Mouse (Mus musculus) c-Kit-positive CD71-positive TER-119-negative erythroid progenitor cells, embryonic 14.5 days (primary cell): ENCODE measurements around the gene Arf3.
"Not testable (repeated sequence)": the region's sequence is repeated elsewhere in the genome, so short reads cannot be mapped to it uniquely, and the experiment has no call there.

Source experiments
- DNase-seq: peaks from one replicate; pipeline ENCODE4 v3.0.0-alpha.2; 2013; ENCODE audit warnings: low read depth

Gene Arf3

DNA sequence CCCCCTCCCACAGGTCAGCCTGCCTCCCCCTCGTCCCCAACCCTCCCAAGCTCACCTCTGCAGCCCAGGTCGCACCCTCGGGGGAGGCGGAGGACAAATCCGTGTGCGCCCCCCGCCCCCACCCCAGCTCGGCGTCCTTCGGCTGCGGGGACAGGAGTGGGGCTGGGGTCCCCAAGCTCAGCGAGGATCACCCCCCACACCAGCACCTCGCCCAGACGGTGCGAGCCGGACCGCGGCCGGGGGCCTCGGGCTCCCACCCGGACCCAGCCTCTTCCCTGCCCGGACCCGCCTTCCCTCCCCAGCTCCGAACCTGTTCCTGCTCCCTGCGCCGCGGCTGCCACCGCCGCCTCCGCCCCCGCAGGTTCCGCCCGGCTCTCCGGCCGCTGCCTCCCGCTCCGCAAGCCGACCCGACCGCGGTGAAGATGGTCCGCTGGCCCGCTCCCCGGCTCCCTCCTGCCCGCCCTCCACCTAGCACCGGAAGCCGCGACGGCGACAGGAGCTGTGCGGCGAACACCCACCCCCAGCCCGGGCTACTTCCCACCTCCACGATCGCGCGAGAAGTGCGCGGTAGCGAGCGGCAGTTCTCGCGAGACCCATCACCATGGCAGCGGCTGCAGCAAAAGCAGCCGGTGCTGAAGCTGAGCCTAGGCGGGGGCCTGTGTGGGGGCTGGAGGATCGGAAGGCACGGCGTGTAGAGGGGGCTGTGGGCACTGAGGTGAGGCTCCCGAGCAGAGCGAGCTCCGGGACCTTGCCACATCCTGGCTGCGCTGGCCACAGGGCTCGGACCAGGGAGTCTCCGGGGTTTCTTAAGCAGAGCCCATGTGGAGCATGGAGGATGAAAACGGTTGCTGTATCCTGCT lies at the start of gene Arf3:
Gene Arf3 (minus strand): TSS at position 545 of the 860 bp plus-strand sequence.
- peak; percentile 83 for DNase-seq

DNA sequence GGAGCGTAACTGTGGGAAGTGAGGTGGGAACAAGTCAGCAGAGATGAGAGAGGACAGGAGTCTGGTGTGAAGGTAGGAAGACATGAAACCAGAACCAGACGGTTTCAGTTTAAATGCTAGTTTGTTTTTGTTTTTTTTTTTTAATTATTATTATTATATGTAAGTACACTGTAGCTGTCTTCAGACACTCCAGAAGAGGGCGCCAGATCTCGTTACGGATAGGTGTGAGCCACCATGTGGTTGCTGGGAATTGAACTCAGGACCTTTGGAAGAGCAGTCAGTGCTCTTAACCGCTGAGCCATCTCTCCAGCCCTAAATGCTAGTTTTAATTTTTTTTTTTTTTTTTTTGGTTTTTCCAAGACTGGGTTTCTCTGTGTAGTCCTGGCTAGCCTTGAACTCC lies 47.2 kb upstream of the Arf3 start:
- DNase-seq, result not testable (repeated sequence)

DNA sequence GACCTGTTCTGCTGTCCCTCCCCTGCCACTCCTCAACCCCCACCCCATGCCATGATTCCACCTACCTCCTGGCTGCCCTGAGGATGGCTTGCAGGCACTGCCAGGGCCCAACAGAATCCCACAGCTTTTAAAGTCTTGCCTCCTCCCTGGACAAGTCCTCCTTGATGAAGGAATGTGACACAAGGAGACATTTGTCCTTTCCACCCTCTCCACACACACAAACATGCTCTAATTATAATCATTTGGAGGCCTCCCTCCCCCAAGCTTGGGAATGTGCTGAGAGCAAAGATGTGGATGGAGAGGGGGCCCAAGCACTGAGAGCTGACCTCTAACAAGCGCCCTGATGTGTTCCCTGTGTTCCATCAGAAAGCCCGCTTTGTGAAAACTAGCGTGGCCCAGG lies 46.4 kb upstream of the Arf3 start, which contains the start of gene Ddn:
Gene Ddn (minus strand): TSS at position 101 of the 400 bp plus-strand sequence.
- DNase-seq, result no peak

DNA sequence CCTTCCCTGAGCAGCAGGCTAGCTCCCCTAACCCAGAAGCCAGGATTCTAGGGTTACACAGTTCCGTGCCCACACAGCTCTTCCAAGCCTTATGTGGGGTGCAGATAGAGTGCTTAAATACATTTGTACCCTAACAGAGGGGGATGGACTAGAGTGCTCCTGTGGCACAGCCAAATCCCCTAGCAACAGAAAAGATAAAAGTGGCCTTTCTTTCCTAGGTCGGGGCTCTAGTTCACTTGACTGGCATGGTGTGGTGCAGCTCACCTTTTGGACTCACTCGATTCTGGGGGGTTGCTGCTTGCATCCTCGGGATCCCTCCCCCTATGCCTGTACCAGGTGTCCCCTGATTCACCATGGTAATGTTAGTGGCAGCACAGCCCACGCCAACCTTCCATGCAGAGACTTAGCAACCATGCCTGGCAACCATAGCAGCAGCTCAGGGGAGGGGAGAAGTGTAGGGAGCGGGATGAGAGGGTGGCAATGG lies 45.7 kb upstream of the Arf3 start:
- DNase-seq, result no peak

DNA sequence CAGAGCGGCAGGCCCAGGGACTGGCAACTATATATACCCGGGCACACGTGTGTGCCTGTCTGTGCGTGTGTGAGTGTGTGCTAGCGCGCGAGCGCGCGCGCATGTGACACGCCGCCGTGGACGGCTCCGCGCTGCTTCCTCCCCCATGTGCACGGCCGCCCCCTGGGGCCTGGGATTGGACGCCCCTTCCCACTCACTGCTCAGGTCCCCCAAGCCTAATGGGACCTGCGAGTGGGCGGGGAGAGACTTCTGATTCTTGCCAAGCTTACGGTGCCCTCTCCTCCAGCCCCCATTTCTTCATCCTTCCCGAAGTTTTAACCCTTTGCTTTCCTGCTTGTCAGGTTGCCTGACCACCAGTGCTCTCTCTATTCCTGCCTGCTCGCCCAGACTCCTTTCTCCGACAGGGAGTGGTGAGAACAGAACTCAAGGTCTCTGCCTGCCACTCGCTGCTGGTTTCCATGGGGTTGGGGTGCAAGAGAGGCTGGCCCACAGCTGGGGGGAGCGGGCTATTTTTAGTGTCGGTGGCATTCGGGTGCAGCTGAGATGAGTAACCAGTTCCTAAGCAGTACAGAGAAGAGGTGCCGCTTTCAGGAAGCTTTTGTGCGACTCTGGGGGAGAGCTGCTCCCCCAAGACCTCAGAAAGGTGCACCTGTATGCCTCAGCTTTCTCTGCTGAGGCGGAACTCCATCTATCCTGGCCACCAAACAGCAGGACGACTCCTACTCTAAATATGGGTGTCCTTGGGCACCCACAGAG lies 45.1 kb upstream of the Arf3 start:
- DNase-seq, result no peak

DNA sequence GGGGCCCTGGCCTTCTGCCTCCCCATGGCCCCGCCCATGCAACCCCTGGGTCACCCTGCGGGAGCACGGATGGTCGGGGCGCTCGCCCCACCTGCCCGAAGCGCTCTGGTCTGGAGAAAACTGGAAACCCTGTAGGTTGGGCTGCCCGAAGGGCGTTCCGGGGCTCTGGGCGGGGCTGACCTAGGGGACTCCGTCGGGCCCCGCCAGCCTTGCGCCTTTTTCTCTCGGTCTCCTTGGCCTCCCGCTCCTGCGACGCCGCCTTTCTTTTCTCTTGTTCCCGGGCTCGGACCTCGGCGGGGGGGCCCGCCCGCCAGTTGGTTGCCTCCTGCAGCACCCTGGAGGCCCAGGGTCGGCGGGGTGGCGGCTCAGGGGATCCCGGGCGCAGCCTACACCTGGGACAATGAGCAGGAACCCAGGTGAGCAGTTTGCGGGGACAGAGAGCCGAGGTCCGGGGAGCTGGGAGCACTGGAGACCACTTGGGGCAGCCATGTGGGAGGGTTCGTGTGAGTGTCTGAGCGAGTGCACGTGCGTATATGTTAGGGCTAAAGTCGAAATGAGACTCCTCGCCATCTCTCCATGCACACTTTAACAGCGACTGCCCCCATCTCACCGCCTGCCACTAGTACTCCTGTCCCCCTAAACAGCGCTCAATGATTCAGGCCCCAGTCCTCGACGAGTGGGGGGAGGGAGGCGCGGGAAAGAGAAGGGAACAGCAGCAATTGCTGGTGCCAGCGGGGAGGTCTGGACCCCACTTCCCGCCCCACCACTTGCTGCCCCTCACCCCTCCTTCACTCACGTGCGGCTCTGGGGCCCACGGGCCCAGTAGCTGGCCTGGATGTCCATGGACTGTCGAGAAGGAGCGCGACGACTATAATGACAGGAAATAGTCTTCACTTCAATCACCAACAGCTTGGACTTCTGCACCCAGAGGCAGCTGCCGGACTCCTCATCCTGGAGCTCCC lies 44.1 kb upstream of the Arf3 start:
- peak; percentile 53 for DNase-seq

DNA sequence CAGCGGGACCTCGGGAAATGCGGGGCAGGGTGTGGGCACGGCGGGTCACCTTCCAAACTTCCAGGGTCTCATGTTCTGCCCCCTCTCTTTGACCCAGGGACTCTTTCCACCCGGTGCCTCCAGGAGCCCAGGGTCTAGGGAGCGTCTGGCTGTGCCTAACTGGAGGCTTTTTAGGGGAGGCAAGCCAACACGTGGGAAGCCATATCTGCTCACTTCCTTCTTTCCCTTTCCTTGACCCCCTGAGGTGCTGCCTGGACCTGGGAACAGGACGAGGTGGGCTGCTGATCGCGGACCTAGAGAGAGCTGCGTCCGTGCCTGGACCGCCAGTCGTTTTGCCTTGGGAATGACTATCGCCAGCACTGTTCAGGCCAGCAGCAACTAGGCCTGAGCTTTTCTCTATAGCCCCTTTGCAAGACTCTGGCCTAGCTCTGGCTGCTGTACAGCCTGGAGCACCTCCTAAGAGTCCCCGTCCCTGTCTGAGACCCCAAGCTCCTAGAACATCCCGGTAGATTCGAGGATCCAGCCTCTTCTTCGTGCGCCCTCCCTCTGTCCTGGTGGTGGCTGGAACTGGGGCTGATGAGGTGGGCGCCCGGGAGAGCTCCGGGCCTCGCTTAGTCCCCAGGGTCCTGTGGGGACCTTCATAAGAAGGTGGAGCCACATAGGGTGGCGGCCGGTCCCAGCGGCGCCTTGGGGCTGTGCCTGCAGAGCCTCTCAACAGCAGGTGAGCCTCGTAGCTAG lies 43.2 kb upstream of the Arf3 start:
- DNase-seq, result no peak

DNA sequence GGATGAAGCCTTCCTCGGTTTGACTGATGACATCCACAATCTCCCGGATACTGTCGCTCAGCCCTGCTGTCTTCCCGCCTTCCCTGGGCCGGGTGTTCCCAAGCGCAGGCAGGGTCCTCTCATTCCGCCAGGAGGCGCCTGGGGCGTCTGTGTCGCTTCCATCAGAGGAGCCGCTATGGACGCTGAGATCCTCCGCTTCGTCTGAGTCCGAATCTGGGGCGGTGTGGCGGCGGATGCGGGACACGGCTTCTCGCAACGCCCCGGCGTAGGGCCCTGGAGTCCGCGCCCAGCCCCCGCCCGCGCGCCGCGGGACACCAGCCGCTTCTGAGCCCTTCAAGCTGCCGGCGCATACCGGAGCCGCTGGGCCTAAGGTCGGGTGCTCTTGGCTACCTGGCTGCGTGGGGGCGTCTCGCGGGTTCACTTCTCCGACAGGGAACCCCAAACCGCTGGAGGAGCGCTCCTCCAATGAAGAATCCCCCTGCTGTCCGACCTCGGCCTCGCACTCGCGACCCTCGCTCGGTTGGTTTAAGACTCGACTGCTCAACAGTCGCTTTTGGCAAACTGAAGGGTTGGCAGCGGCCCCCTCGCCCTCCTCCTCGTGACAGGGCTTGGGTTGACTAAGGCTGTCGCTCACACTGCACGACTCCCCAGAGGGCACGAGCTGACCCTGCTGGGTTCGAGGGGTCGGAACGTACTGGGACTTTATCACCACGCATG lies 42.5 kb upstream of the Arf3 start:
- peak; percentile 38 for DNase-seq

DNA sequence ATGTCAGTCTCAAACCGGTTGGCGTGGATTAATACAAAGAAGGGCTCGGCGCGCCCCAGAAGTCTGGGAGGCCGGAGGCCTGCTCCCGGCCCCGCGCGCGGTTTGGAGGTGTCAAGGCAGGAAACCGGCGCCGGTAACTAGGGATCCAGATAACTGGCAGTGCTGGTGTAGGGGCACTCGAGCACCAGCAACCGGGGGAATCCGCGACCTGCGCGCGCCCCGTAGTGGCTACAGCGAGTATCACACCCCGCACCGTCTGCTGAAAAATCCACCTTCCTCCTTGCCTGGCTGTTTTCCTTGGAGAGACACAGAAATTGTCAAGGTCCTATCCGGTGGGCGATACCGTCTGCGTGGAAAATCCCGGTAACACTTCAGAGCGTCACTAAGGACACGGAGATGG lies 41.0 kb upstream of the Arf3 start:
- peak; percentile 58 for DNase-seq

DNA sequence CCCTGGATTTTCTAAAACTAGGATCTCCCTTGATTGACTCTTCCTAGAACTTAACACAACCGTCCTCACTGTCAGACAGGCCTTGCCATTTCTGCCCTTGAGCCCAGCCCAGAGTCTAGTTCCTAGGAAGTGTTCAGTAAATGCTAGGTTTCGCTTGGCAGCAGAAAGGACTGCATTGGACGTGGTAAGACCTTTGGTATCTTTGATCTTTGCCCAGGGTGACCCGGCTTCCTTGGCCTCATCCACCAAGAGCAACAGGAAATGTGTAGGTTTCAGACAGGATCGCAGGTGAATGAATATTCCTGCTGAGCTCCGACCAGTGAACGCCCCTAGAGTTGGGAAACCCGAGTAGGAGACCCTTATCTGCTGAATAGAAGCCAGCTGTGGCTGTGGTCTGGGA lies 39.9 kb upstream of the Arf3 start:
- DNase-seq, result no peak

DNA sequence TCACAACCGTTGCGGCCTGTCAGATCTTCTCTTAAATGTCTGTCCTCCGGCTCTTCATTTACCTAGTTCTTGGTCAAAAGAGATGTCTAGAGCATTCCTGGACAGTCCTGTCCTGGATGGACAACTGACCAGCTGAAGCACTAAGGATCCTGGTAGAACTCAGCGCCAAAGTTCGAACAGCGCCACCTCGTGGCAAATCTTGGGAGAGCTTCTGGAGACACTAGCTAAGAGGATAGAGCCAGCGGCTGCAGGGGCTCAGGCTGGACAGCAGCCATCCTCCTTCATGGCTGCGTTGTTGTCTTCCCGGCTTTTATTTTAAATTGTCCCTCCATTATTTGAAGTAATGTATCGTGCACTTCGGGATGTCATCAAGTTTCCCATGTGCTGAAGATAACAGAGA lies 36.4 kb upstream of the Arf3 start:
- peak; percentile 63 for DNase-seq

DNA sequence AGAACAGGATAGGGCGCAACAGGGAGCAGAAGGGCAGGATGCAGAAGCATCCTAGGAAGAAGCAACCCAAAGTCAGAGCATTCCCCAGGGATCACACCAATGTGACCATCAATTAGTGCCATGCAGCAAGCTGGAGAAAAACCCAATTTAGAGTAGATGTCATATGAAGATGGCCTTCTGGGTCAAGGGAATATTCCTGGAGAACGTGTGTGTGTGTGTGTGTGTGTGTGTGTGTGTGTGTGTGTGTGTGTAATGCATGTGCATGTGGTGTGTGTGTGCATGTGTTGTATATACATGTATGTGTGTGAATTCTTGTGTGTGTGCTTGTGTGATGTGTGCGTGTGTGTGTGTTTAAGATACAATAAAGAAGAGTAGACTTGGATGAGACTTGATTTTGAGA lies 35.9 kb upstream of the Arf3 start:
- DNase-seq, result no peak

DNA sequence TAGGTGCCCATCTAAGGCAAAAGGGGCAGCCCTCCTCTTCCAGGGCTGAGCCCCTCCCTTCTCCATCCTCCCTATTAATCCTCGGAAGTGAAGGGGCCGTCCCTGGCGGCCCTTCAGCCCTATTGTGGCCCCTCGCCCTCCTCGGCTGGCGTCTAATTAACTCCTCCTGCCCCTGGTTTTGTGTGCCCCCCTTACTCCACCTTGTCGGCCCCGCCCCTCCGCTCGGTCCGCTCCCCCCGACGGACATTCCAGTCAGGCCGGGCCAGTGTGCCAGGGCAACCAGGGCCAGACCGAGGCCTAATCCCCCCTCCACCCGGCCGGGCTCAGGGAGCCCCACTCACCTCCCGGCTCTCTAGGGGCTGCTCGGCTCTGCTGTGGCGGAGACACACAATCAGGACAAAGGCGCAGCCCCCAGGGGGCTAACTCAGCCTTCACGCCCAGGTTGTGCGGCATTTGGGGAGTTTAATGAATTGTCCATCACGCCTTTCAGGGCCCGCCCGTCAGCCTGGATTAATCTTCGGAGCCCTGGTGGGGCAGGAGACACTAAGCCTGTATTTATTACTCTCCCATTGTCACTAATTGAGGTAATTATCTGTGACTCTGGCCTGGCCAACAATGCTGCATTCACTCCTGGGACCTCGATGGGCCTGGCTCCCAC lies 35.0 kb upstream of the Arf3 start:
- DNase-seq, result no peak

DNA sequence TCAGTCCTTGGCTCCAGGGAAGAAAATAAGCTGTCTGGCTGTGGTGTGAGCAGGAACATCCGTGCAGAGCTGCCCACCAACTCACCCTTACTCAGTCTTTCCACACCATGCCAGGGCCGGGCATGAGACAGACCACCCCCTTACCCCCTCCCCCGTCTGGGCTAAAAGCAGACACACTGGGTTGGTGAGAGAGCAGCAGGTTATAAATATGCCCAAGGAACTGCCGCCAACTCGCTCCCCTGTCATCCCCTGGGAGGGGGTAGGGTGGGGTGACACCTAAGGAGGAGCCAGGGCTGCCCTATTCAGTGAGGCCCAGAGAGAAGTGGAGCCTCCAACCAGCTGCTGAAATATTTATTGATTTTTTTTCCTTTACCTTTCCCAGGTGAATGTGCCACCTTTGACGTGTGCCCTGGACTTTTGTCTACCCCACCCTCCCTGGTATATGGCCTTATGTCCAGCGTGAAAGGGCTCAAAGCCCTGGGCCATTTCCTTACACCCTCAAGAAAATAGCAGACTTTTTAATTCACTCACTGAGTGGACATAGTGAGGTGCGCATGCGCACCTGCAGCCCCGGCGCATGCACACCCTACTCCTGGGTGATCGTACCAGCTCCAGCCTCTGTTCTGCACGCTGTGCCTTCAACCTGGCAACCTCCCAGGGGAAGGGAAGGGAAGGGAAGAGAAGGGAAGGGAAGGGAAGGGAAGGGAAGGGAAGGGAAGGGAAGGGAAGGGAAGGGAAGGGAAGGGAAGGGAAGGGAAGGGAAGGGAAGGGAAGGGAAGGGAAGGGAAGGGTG lies 34.0 kb upstream of the Arf3 start:
- DNase-seq, result no peak

DNA sequence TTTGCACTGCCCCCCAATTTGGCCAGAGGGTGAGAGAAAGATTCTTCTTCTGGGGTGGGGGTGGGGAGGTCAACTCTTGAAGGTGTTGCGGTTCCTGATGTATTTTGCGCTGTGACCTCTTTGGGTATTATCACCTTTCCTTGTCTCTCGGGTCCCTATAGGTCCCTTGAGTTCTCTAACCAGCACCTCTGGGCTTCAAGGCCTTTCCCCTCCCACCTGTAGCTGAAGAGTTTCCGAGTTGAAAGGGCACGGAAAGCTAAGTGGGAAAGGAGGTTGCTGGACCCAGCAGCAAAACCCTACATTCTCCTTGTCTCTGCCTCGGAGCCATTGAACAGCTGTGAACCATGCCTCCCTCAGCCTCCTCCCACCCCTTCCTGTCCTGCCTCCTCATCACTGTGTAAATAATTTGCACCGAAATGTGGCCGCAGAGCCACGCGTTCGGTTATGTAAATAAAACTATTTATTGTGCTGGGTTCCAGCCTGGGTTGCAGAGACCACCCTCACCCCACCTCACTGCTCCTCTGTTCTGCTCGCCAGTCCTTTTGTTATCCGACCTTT lies 30.2 kb upstream of the Arf3 start:
- DNase-seq, result no peak

DNA sequence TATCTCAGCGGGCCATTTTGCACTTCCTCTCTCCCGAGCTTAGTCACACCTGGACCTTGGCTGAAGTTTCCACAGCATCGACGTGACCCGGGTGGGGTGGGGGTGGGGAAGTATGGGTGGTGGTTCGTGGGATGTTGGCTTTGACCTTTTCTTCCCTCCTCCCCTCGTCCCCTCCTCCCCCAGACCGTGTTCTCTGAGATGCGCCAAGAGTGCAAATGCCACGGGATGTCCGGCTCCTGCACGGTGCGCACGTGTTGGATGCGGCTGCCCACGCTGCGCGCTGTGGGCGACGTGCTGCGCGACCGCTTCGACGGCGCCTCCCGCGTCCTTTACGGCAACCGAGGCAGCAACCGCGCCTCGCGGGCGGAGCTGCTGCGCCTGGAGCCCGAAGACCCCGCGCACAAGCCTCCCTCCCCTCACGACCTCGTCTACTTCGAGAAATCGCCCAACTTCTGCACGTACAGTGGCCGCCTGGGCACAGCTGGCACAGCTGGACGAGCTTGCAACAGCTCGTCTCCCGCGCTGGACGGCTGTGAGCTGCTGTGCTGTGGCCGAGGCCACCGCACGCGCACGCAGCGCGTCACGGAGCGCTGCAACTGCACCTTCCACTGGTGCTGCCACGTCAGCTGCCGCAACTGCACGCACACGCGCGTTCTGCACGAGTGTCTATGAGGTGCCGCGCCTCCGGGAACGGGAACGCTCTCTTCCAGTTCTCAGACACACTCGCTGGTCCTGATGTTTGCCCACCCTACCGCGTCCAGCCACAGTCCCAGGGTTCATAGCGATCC lies 29.4 kb upstream of the Arf3 start:
- DNase-seq, result no peak

DNA sequence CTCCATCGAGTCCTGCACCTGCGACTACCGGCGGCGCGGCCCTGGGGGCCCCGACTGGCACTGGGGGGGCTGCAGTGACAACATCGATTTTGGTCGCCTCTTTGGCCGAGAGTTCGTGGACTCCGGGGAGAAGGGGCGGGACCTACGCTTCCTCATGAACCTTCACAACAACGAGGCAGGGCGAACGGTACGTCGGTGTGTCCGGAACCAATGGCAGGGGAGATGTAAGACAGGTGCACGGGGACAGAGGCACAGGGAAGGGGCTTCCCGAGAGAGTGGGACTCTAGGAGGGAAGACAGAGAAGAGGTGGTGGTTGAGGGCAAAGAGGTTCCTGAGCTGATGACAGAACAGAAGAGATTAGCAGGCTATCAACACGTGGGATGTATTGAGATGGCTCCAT lies 28.8 kb upstream of the Arf3 start:
- no peak for DNase-seq

DNA sequence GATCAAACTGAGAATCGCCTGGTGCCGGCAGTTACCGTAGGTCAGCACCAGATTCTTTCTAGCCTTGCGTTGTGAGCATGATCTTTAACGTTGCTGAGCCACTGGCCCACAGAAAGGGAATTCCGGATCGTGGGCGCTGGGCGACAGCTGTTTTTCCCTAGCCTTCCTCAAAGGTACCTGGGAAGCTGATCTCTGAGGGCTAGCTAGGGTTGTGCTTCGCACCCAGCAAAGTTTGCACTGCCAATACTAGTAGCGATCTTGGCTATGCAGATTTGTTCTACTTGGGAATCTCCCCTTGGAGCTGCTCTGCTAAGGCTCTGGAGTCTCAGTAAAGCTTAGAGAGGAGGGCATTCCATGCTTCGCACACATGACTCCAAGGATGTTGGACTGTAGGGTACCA lies 28.2 kb upstream of the Arf3 start:
- DNase-seq, result no peak
